Mouse (Mus musculus): Measurements from ENCODE around the gene E330021D16Rik.

GRCm38 (mm10) chr6:136396860-136397259 is 18.5 kb downstream of the E330021D16Rik start:
- no peak for TF ChIP-seq CTCF (IDR thresholded peaks at IDR 0.05; ENCODE audit: low read depth)
- TF ChIP-seq EP300 (IDR thresholded peaks at IDR 0.05; ENCODE audit: low read depth): no peak

All from liver, embryonic 14.5 days (tissue).